Mouse (Mus musculus) myocyte (in vitro differentiated cells): ENCODE data around the gene Mylk2.

Experiments used
- E2F4 ChIP-seq: IDR thresholded peaks from one replicate; pipeline ENCODE4 v1.6.1; 2011; ENCODE audit warnings: mild to moderate bottlenecking, control low read depth, moderate library complexity; ENCODE audit not compliant: insufficient read depth
- POLR2A ChIP-seq: IDR thresholded peaks from one replicate; pipeline ENCODE4 v1.6.1; 2011; ENCODE audit warnings: low read depth, mild to moderate bottlenecking, control low read depth, moderate library complexity; ENCODE audit not compliant: insufficient read length
- REST ChIP-seq: IDR thresholded peaks from one replicate; pipeline ENCODE4 v1.6.1; 2011; ENCODE audit warnings: mild to moderate bottlenecking, control low read depth, moderate library complexity; ENCODE audit not compliant: insufficient read depth, insufficient read length

DNA sequence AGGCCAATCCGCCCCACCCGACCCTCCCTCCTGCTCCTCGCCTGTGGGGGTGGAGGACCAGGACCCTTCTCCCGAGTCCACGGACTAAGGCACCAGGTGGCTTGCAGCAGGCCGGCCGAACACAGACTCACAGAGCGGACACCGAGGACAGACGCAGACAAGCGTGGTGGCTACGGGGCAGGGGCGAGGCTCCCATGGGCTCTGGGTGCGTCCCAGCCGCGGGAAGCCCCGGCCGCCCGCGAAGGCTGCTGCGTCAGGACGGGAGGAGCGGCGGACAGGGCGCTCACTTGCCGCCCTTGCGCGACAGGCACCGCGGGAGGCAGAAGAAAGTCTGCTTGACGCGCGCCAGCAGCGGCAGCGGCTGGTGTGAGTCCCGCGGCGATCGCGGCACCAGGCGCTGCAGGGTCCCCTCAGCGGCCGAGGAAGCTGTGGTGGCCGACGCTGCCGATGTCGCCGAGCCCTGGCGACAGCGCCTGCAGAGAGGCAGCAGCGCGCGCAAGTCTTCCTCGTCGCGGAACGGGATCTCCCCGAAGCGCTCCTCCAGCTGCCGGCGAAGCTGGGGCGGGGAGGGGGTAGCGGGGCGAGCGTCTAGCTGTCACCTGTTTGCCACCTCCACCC lies 31.9 kb downstream of the Mylk2 start:
- TF ChIP-seq POLR2A (no peak), E2F4 (no peak), REST (no peak)
